Mouse (Mus musculus): ENCODE measurements at regions not wholly inside any gene's neighbourhood (a gene's known extent, or its start where the extent isn't known, plus 50 kb on each side); places are given as distances from the start of the nearest gene placed in this dataset.

GRCm38 (mm10) chr7:60293556-60293955 is 153.5 kb upstream of the Snrpn start:
- DNase-seq: no peak

- peak; percentile 24 to 30 for DNase-seq
These were observed 104.3 kb upstream of the Snrpn start for GRCm38 (mm10) chr7:60244187-60244866.

DNA sequence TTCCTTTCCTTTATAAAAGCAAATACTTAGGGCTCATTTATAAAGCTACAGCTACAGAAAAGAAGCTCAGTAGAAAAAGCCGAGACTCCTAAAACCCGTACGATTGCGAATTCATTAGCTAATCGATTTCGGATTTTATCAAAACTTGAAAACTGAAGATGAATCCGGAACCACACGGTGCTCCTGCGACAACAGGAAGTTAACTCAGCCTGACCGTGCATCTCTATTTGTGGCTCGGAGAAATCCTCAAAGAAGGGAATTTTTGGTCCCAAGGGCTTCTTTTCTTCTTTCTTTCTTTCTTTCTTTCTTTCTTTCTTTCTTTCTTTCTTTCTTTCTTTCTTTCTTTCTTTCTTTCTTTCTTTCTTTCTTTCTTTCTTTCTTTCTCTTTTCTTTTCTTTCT is 103.7 kb upstream of the Snrpn start:
- DNase-seq: peak; percentile 36 to 40

DNA sequence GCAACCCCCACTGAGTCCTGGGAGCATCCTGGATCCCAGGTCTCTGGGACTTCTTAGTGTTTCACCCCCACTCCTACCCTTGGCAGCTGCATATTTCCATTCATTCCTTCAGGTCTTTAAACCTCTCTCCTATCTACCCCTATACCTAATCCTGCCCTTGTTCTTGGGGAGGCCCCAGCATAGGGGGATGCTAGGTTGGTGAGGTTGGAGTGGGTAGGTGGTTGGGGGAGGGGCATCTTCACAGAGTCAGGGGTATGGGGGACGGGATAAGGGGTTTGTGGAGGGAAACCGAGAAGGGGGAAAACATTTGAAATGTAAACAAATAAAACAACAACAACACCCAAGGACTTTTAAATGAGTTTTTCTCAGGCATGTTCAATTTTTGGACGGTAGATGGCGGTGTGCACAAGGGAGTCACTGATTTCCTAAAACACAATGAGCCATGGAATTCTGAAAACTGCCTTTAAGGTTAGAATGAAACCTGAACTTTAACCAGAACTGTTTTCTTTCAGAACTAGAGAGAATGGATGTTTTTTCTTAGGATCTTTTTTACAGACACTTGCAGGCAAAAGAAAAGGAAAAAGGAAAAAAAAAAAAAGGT is 98.7 kb upstream of the Snrpn start:
- peak in 1 of 2 experiments; percentile 61 for DNase-seq

DNA sequence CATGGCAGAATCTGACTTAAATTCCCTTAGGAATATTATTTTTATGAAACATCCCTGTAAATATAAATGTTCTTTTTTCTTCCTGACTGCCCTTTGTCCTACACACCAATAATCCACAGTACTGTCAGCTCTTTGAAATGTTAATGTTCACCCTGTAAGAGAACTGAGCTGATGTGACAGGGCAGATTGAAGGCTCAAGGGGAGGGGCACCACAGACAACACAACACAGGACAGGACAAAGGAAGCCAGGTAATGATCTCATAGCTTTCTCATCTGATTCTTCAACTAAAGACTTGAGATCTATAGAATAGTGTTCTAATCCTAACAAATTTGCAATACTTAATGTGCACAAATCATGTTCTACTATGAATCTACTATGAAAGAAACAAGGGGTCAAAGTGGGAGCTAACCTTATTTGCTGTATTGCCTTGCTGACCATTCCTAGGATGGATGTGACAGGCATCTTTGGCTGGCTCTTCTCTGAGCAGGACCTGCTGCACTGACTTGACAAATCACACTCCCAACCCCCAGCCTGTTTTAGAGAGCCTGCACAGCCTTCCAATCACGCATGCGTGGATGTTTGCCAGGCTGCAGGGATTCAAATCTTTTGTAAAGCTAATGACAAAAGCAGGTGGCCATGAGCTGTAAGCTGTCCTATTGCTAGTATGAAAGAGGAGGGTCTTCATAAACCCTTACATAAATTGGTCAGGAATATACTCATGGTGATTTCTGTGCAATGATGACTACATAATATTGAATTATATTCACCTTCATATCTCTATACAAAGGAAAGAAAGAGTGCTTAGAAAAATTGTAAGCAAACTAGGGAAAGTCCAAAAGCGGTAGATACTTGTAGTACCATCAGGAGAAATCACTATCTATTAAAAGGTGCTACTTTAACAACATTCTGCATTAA is 76.6 kb upstream of the Snrpn start:
- peak in 1 of 2 experiments; percentile 23 for DNase-seq
